Mouse (Mus musculus): ENCODE measurements around the gene Myh11.
A peak's percentile ranks its signal among the peaks of the same experiment; 100 is the strongest.
"Not testable (repeated sequence)": the region's sequence is repeated elsewhere in the genome, so short reads cannot be mapped to it uniquely, and the experiment has no call there.

The Myh11 gene

DNA sequence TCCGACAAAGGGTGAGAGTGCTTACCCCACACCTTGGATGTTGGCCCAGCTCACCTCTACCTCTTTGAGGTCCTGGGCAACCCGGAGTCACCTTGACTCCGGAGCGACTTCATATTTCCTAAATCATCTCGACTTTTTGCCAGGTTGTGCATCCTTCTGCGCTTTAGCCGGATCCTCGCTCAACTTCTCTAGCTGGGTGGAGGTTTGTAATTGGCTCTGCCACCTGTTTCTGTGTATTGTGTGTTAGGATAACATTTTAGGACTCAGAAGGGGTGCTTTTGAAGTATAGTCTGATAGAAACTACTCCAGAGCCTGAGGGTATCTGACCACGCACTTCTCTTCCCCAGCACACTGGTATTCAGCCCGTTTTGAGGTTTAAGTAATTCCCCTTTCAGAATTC is 127.4 kb downstream of the Myh11 start:
- DNase-seq (ENCODE audit: low read depth, low spot score): no peak

GRCm38 (mm10) chr16:14162988-14163416 is 128.2 kb downstream of the Myh11 start, which contains the start of the genes Nde1 and Marf1:
Gene Nde1, plus strand, starts transcription at chr16:14163275.
Gene Marf1, minus strand, starts transcription at chr16:14163351.
- DNase-seq (ENCODE audit: low read depth, low spot score): peak; percentile 46

- no peak for DNase-seq (ENCODE audit: low read depth, low spot score)
Measured at GRCm38 (mm10) chr16:14160941-14161340, 130.2 kb downstream of the Myh11 start.

GRCm38 (mm10) chr16:14159746-14160131 is 131.4 kb downstream of the Myh11 start:
- peak; percentile 81 for DNase-seq (ENCODE audit: low read depth, low spot score)

DNA sequence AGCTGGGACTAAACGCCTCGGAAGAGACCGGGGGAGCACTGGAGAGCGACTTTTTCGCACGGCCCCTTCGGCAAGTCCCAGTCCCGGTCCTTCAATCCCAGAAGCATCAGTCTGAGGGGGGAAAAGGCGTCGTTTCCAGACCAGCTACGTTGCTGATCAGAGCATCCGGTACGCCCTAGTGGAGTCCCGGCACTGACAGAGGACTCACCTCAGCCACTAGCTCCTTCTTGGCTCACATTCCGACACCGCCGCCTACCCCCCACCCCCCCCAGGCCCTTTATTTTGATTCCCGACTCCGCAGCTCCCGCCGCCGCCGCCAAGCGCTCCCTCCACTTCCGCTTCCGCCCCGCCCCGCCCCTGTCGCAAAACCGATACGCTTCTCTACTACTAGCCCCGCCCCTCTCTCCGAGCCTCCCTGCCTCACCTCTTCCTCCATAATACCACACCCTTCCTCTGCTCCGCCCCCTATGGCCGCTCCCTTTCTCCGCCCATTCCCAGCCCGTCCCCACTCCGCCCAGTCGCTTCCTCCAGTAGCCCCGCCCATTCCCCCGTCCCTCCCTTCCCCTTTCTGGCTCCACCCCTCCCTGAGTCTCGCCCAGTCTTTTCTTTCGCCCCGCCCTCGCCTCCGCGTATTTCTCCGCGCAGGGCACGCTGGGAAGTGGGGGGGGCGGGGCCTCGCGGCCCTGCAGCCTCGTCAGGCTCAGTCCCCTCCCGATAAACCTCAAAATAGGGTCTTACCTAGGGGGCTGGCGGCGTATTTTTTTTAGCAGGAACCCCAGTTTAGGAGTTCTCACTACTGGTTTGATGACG is 132.0 kb downstream of the Myh11 start:
- peak; percentile 99 for DNase-seq (ENCODE audit: low read depth, low spot score)

GRCm38 (mm10) chr16:14158536-14158935 is 132.6 kb downstream of the Myh11 start:
- no peak for DNase-seq (ENCODE audit: low read depth, low spot score)

- no peak for DNase-seq (ENCODE audit: low read depth, low spot score)
Measured at GRCm38 (mm10) chr16:14156312-14156711, 134.9 kb downstream of the Myh11 start.

DNA sequence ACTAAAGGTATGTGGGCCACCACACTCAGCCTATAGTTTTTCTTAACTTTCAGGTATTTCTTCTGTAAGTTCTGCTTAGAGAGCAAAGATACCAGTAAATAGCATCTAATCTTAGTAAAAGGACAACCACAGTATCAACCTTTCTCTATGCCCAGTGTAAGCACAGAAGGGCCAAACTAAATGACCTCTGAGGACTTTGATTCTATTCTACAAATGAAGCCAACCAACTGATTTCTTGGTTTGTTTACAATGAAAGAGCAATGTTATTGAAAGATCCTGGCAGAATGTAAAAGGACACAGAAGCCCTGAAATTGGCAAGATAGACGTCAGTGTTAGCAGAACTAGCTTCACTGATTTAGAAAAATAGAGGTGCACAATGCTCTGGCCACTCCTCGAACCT is 135.5 kb downstream of the Myh11 start:
- not testable (repeated sequence) for DNase-seq (ENCODE audit: low read depth, low spot score)

DNA sequence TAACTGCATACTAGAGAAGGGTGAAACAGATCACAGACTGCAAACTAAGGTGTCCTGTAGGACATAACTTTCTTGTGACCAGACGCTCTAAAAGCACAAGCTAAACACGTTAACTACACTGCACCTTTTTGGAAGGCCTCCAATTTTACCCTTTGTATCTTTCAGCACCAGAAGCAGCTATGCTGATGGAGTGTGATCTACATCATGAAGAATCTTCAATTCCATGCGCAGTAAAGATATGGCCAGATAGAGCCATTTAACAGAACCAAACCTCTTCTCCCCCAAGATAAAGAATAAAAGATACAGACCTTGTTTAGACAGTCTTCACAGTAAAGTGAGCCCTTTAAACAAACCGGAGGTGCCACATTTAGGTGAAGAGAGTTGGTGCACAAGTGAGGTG is 139.5 kb downstream of the Myh11 start:
- no peak for DNase-seq (ENCODE audit: low read depth, low spot score)

DNA sequence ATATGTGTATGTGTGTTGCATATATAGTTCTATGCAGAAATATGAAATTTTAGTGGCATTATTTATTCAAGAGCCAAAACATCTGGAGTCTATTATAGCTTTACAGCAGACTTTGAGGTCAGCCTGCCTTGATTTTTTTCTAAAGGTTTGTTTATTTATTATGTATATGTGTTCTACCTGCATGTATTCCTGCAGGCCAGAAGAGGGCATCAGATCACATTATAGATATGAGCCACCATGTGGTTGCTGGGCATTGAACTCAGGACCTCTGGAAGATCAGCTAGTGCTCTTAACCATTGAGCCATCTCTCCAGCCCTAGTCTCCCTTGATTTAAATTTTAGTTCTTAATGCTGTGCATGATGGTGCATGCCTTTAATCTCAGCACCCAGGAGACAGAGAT is 143.5 kb downstream of the Myh11 start:
- DNase-seq (ENCODE audit: low read depth, low spot score): no peak
